Comparison of ENCODE assay signal across 27 mouse cellular contexts in the genomic region with DNA sequence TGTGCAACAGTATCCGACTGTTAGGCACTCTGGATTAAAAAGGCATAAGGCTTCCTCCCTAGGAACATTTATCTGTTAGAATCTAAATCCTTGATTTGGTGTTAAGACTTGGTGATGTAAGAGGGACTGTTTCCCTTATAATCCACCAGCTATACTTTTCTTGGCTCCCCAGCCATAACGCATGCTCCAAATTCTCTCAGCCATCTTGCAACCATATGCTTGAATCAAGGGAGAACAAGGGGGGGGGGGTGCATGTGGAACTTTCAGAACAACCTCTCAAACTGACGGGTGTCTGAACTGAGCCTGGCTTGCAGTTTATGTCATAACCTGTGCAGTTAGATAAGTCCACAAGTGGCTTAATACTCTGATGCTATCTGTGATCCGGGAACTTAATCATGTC. TPM values are rescaled to one million over a fixed set of nuclear protein-coding genes. Genes with fewer than 3 reads are reported as not detected.
DNase-seq lines count a peak whose midpoint lies in the region; ATAC-seq lines count a peak whose summit lies in the region.
"Had no signal": no experiment of that assay in that cellular context is flagged by ENCODE, and none has a peak within 500 bp of the region (broad histone marks: within the 10 kb centered on the region; RNA-seq: fewer than 3 reads in every experiment).

No protein-coding gene starts in this region.

- H3K27ac ChIP-seq in forebrain, embryonic 14.5 days (ENCODE audit: low read depth, low read length): no peak overlapping the region
- no peak overlapping the region for H3K27ac ChIP-seq in forebrain, embryonic 16.5 days (ENCODE audit: low read length)
- H3K27ac ChIP-seq in embryonic facial prominence, embryonic 14.5 days (replicated peaks; ENCODE audit: low read depth, low read length): no peak overlapping the region
- H3K27ac ChIP-seq in limb, embryonic 15.5 days: 0 out of 2 replicates have a peak overlapping the region, but pooled peaks have one; percentile 24
- H3K27ac ChIP-seq in midbrain, embryonic 13.5 days: no peak overlapping the region
- H3K27ac ChIP-seq in intestine, embryonic 15.5 days: no peak overlapping the region
- H3K27ac ChIP-seq: forebrain, embryonic 10.5 days; heart, adult 2 months; kidney, postnatal 0 days; liver, embryonic 13.5 days; macrophage; stomach, embryonic 15.5 days had no signal

- no peak overlapping the region for H3K4me2 ChIP-seq in forebrain, embryonic 14.5 days (ENCODE audit: low read length)
- H3K4me2 ChIP-seq in forebrain, embryonic 16.5 days (ENCODE audit: low read length): no peak overlapping the region
- no peak overlapping the region for H3K4me2 ChIP-seq in embryonic facial prominence, embryonic 14.5 days (ENCODE audit: low read depth, low read length)
- H3K4me2 ChIP-seq in limb, embryonic 15.5 days: no peak overlapping the region
- no peak overlapping the region for H3K4me2 ChIP-seq in midbrain, embryonic 13.5 days (replicated peaks)
- no peak overlapping the region for H3K4me2 ChIP-seq in intestine, embryonic 15.5 days (replicated peaks)
- H3K4me2 ChIP-seq: heart, embryonic 12.5 days; liver, embryonic 13.5 days; stomach, embryonic 15.5 days had no signal

- H3K36me3 ChIP-seq in forebrain, embryonic 14.5 days (ENCODE audit: control insufficient read depth, insufficient read depth, low read length): 0 out of 2 replicates have a peak, but pooled peaks cover 2% of the 10 kb centered on the region
- H3K36me3 ChIP-seq in forebrain, embryonic 16.5 days (ENCODE audit: control insufficient read depth, insufficient read depth): no peaks in the 10 kb centered on the region
- no peaks in the 10 kb centered on the region for H3K36me3 ChIP-seq in embryonic facial prominence, embryonic 14.5 days (ENCODE audit: control insufficient read depth, insufficient read depth, low read length)
- no peaks in the 10 kb centered on the region for H3K36me3 ChIP-seq in limb, embryonic 15.5 days
- peaks cover 5% of the 10 kb centered on the region for H3K36me3 ChIP-seq in midbrain, embryonic 13.5 days
- no peaks in the 10 kb centered on the region for H3K36me3 ChIP-seq in intestine, embryonic 15.5 days
- H3K36me3 ChIP-seq: forebrain, embryonic 10.5 days; heart, embryonic 12.5 days; liver, embryonic 13.5 days; stomach, embryonic 15.5 days had no signal

- no peaks in the 10 kb centered on the region for H3K27me3 ChIP-seq in forebrain, embryonic 14.5 days (replicated peaks; ENCODE audit: control insufficient read depth, insufficient read depth, low read length)
- no peaks in the 10 kb centered on the region for H3K27me3 ChIP-seq in forebrain, embryonic 16.5 days (replicated peaks; ENCODE audit: control insufficient read depth, insufficient read depth, low read length)
- H3K27me3 ChIP-seq in embryonic facial prominence, embryonic 14.5 days (replicated peaks; ENCODE audit: control insufficient read depth, insufficient read depth, low read length): no peaks in the 10 kb centered on the region
- H3K27me3 ChIP-seq in limb, embryonic 15.5 days: no peaks in the 10 kb centered on the region
- no peaks in the 10 kb centered on the region for H3K27me3 ChIP-seq in midbrain, embryonic 13.5 days
- H3K27me3 ChIP-seq in intestine, embryonic 15.5 days (replicated peaks): no peaks in the 10 kb centered on the region
- H3K27me3 ChIP-seq: heart, embryonic 12.5 days; liver, embryonic 13.5 days; stomach, embryonic 15.5 days had no signal

- no peak for ATAC-seq in forebrain, embryonic 14.5 days
- ATAC-seq in forebrain, embryonic 16.5 days: no peak
- ATAC-seq in embryonic facial prominence, embryonic 14.5 days (ENCODE audit: low read depth): no peak
- peak; percentile 67; the same call in 1 of the 2 replicates for ATAC-seq in limb, embryonic 15.5 days (ENCODE audit: insufficient number of reproducible peaks, low FRiP score, low TSS enrichment, low read depth)
- no peak for ATAC-seq in midbrain, embryonic 13.5 days
- ATAC-seq in intestine, embryonic 15.5 days: no peak
- ATAC-seq: intestine, embryonic 16.5 days; midbrain, embryonic 16.5 days had no signal

- no peaks in the 10 kb centered on the region for H3K9me3 ChIP-seq in forebrain, embryonic 14.5 days (replicated peaks; ENCODE audit: control insufficient read depth, low read length)
- H3K9me3 ChIP-seq in forebrain, embryonic 16.5 days (ENCODE audit: control insufficient read depth, low read length): no peaks in the 10 kb centered on the region
- H3K9me3 ChIP-seq in embryonic facial prominence, embryonic 14.5 days (ENCODE audit: control insufficient read depth, low read length): no peaks in the 10 kb centered on the region
- H3K9me3 ChIP-seq in limb, embryonic 15.5 days: no peaks in the 10 kb centered on the region
- no peaks in the 10 kb centered on the region for H3K9me3 ChIP-seq in midbrain, embryonic 13.5 days
- H3K9me3 ChIP-seq in intestine, embryonic 15.5 days: no peaks in the 10 kb centered on the region
- H3K9me3 ChIP-seq: forebrain, embryonic 10.5 days; heart, embryonic 12.5 days; liver, embryonic 13.5 days; stomach, embryonic 15.5 days had no signal

- DNase-seq in forebrain, embryonic 14.5 days (ENCODE audit: low spot score): peak; percentile 17
- peak; percentile 62 for DNase-seq in 416B (ENCODE audit: low read depth)
- DNase-seq in embryonic facial prominence, embryonic 14.5 days (ENCODE audit: low spot score): peak; percentile 60
- DNase-seq in kidney, postnatal 25 days: no peak
- DNase-seq: adrenal gland, postnatal 14 days; cerebellum, adult 18-20 months; gastrocnemius, postnatal 14 days; heart, adult 2 months; kidney, adult 8-10 months; layer of hippocampus, postnatal 36 days; liver, embryonic 13.5 days; lung, adult 18-20 months; lung, postnatal 10 days; retina, postnatal 1 day; right cerebral cortex, postnatal 25 days; thymus, postnatal 14 days had no signal

- H3K4me1 ChIP-seq in forebrain, embryonic 14.5 days (ENCODE audit: control insufficient read depth, insufficient read depth, low read length): peaks cover 11% of the 10 kb centered on the region; the same call in 1 of the 2 replicates
- H3K4me1 ChIP-seq in forebrain, embryonic 16.5 days (replicated peaks; ENCODE audit: control insufficient read depth, insufficient read depth, low read length): peaks cover 27% of the 10 kb centered on the region
- peaks cover 18% of the 10 kb centered on the region for H3K4me1 ChIP-seq in embryonic facial prominence, embryonic 14.5 days (ENCODE audit: control insufficient read depth, insufficient read depth, low read length)
- peaks cover 29% of the 10 kb centered on the region for H3K4me1 ChIP-seq in limb, embryonic 15.5 days
- H3K4me1 ChIP-seq in midbrain, embryonic 13.5 days (replicated peaks): peaks cover 43% of the 10 kb centered on the region
- peaks cover 6% of the 10 kb centered on the region; the same call in 1 of the 2 replicates for H3K4me1 ChIP-seq in intestine, embryonic 15.5 days (replicated peaks)

- no peak overlapping the region for H3K4me3 ChIP-seq in forebrain, embryonic 14.5 days (ENCODE audit: low read depth, low read length)
- H3K4me3 ChIP-seq in forebrain, embryonic 16.5 days (replicated peaks; ENCODE audit: low read length): no peak overlapping the region
- no peak overlapping the region for H3K4me3 ChIP-seq in embryonic facial prominence, embryonic 14.5 days (ENCODE audit: low read depth, low read length)
- H3K4me3 ChIP-seq in limb, embryonic 15.5 days: no peak overlapping the region
- H3K4me3 ChIP-seq in midbrain, embryonic 13.5 days (replicated peaks): no peak overlapping the region
- no peak overlapping the region for H3K4me3 ChIP-seq in intestine, embryonic 15.5 days (replicated peaks)
- H3K4me3 ChIP-seq: forebrain, embryonic 10.5 days; heart, adult 2 months; heart, embryonic 12.5 days; liver, embryonic 13.5 days; stomach, embryonic 15.5 days had no signal

- no peak overlapping the region; the same call in 1 of the 2 replicates for H3K9ac ChIP-seq in forebrain, embryonic 14.5 days (ENCODE audit: low read length)
- no peak overlapping the region for H3K9ac ChIP-seq in forebrain, embryonic 16.5 days (replicated peaks; ENCODE audit: low read depth, low read length)
- H3K9ac ChIP-seq in embryonic facial prominence, embryonic 14.5 days (ENCODE audit: low read depth, low read length): no peak overlapping the region
- H3K9ac ChIP-seq in limb, embryonic 15.5 days: no peak overlapping the region
- H3K9ac ChIP-seq in midbrain, embryonic 13.5 days (replicated peaks): no peak overlapping the region
- no peak overlapping the region for H3K9ac ChIP-seq in intestine, embryonic 15.5 days
- H3K9ac ChIP-seq: heart, embryonic 12.5 days; liver, embryonic 13.5 days; stomach, embryonic 15.5 days had no signal

- 72% methylated on average over 4 of the region's 4 CpGs for WGBS in forebrain, embryonic 14.5 days
- 61% methylated on average over 4 of the region's 4 CpGs for WGBS in forebrain, embryonic 16.5 days
- WGBS in embryonic facial prominence, embryonic 14.5 days: 34% methylated on average over 4 of the region's 4 CpGs
- WGBS in limb, embryonic 15.5 days: 25% methylated on average over 4 of the region's 4 CpGs
- WGBS in midbrain, embryonic 13.5 days: 72% methylated on average over 4 of the region's 4 CpGs
- 69% methylated on average over 4 of the region's 4 CpGs for WGBS in intestine, embryonic 15.5 days

RNA-seq across cellular contexts. Expression of a gene that starts 4.9 kb away (rescaled TPM):
- 13.3 and 21.0 TPM in 2 replicates for polyA plus RNA-seq in forebrain, embryonic 14.5 days (2014; fragmentation: Nextera tagmentation; extraction: Ambion mirVana)
- 19.0 and 22.6 TPM in 2 replicates for polyA plus RNA-seq in forebrain, embryonic 16.5 days (2015; fragmentation: Nextera tagmentation; extraction: Ambion mirVana)
- 5.8 and 7.9 TPM in 2 replicates for polyA plus RNA-seq in embryonic facial prominence, embryonic 14.5 days (2014; fragmentation: Nextera tagmentation; extraction: Ambion mirVana)
- 1.3 and 2.3 TPM in 2 replicates for polyA plus RNA-seq in limb, embryonic 15.5 days (2015; fragmentation: Nextera tagmentation; extraction: Ambion mirVana)
- polyA plus RNA-seq in midbrain, embryonic 13.5 days (2015; fragmentation: Nextera tagmentation; extraction: Ambion mirVana): 25.2 and 28.7 TPM in 2 replicates
- 1.9 and 2.1 TPM in 2 replicates for polyA plus RNA-seq in intestine, embryonic 15.5 days (2015; fragmentation: Nextera tagmentation; extraction: Ambion mirVana)

Comparison
In these comparisons a context has a peak if more than half of its experiments do, and no peak if none do; other contexts are left out.
1. DNase-seq: peak in forebrain, embryonic 14.5 days (single experiment), 416B (single experiment) and embryonic facial prominence, embryonic 14.5 days (single experiment); none in kidney, postnatal 25 days (0 of 2).